Mouse (Mus musculus): ENCODE results near the gene Trim31. TPM values are rescaled to one million over a fixed set of nuclear protein-coding genes. Genes with fewer than 3 reads are reported as not detected.
"Not testable (repeated sequence)": the region's sequence is repeated elsewhere in the genome, so short reads cannot be mapped to it uniquely, and the experiment has no call there.

Trim31 gene
- total RNA-seq, 2 experiments from 2014 or later, result not detected

DNA sequence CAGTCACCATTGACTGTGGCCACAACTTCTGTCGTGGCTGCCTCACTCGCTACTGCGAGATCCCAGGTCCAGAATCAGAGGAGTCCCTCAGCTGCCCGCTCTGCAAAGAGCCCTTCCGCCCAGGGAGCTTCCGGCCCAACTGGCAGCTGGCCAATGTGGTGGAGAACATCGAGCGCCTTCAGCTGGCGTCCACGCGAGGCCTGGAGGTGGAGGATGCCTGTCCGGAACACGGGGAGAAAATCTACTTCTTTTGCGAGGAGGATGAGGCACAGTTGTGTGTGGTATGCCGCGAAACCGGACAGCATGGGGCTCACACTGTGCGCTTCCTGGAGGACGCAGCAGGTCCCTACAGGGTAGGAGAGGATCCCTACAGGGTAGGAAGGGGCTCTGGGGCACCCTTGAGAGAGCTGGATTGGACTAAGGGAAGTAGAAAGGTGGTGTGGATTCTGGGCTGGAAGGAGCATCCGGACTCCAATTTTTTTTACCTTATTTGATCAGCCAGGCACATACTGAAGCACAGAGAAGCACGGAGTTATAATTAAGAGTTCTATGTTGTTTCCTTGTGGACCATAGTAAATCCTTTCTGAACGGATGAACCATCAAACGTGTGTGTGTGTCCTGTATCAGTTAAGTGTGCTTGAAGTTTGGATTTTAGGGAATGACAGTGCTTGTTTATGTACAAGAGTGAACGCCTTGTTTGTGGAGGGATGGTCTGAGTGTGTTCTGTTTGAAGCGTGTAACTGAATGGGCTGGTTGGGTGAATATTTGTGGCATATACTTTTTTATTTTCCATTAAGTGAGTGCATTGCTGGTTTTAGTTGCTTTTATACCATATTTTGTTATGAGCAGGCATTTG, 27.7 kb upstream of the Trim31 start:
- Histone ChIP-seq H3K27ac (no peak overlapping the region), H3K4me3 (no peak overlapping the region)
- intact Hi-C loops (cut with DNase I), result no loop called here
- DNase-seq, result no peak
- TF ChIP-seq CTCF (IDR thresholded peaks at IDR 0.05), result no peak

DNA sequence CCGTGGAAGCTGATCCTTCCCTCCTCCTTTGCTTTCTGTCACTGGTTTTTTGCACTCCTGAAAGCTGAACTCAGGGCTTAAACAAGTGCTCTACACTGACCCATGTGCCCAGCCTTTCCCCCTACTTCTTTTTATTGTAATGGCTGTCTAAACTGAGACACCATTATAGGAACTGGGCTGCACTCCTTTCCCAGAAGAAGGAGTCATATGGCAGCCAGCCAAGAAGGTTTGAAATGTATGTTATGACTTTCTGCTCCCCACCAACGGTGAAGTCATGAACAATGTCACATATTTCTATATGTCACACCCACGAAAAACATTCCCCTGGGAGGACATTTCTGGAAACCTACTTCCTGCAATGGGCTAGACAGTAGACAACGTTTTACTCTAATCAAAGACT, 23.3 kb upstream of the Trim31 start:
- H3K27ac ChIP-seq, result no peak overlapping the region
- H3K4me3 ChIP-seq, result no peak overlapping the region
- intact Hi-C loops (cut with DNase I), result no loop called here
- no peak for TF ChIP-seq CTCF (IDR thresholded peaks at IDR 0.05)
- DNase-seq, result no peak

GRCm38 (mm10) chr17:36883350-36883749, 14.6 kb upstream of the Trim31 start:
- intact Hi-C loops (cut with DNase I), result no loop called here
- no peak for DNase-seq
- H3K4me3 ChIP-seq, result no peak overlapping the region
- no peak overlapping the region for H3K27ac ChIP-seq
- TF ChIP-seq CTCF (IDR thresholded peaks at IDR 0.05), result no peak

GRCm38 (mm10) chr17:36885132-36885790, 12.7 kb upstream of the Trim31 start:
- no peak overlapping the region for H3K27ac ChIP-seq
- H3K4me3 ChIP-seq, result no peak overlapping the region
- TF ChIP-seq CTCF (IDR thresholded peaks at IDR 0.05), result no peak
- no peak for DNase-seq
- intact Hi-C loops (cut with DNase I), result no loop called here

DNA sequence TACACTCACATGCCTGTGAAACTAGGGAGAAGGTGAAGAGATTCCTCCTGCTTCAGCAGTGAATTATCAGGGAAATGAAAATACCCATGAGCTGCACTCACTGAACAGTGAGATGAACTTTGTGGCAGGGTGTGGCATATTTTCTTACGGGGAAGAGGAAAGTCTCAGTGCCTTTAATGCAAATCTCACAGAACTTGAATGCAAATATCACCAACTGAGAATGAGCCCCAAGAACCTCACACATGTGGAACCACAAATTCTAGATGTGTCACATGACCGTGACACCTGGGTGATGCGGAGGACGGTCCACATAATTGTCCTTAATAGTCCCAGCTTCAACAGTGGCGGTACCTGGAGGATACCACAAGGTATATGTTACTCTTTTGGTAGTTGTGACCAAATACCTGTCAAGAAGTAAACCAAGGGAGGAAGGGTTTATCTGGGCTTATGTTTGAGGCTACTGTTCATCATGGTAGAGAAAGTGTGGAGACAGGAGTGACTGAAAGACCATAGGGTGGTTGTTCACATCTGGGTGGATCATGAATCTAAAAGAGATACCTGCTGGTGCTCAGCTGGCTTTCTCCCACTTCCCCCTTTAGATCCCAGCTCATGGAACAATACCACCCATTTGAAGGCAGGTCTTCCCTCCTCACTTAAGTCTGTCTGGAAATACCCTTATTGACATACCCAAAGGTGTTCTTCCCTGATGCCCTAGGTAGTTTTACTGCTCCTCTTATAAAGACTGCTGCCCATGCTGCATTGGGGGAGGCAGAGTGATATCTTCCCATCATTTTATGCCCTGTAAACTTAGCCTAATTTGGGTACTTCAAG, 7.6 kb upstream of the Trim31 start, which contains the start of gene Trim40:
Gene Trim40 (minus strand): TSS at position 51 of the 831 bp plus-strand sequence.
- Histone ChIP-seq H3K4me3 (no peak within 1 kb of the TSS), H3K27ac (no peak within 1 kb of the TSS)
- DNase-seq, result no peak
- intact Hi-C loops (cut with DNase I), result no loop called here
- no peak for TF ChIP-seq CTCF (IDR thresholded peaks at IDR 0.05)

DNA sequence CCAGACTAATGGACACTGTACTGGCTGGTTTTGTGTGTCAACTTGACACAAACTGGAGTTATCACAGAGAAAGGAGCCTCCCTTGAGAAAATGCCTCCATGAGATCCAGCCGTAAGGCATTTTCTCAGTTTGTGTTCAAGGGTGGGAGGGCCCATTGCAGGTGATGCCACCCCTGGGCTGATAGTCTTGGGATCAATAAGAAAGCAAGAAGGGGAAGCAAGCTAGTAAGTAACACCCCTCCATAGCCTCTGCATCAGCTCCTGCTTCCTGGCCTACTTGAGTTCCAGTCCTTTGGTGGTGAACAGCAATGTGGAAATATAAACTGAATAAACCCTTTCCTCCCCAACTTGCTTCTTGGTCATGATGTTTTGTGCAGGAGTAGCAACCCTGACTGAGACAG, 6.4 kb upstream of the Trim31 start:
- H3K27ac ChIP-seq; DNase-seq; H3K4me3 ChIP-seq; intact Hi-C loops (cut with DNase I): not testable (repeated sequence)

DNA sequence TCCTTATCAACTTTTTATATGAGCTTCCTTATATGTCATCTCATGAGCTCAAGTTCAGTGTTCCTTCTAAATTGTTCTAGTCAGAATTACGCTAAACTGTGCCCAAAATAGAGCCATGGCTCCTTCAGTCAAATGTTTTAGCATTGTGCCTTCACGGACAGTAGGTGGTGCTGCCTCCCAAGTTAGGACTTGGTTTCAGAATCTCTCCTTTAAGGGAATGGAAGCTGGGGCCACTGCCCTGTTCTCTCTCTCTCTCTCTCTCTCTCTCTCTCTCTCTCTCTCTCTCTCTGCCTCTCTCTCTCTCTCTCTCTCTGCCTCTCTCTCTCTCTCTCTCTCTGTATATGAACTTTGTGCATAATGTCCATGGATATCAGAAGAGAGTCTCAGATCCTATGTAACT, 5.6 kb upstream of the Trim31 start:
- Histone ChIP-seq H3K27ac (no peak overlapping the region), H3K4me3 (no peak overlapping the region)
- intact Hi-C loops (cut with DNase I), result no loop called here
- peak; percentile 42 for DNase-seq
- TF ChIP-seq CTCF (IDR thresholded peaks at IDR 0.05), result peak; percentile 66

DNA sequence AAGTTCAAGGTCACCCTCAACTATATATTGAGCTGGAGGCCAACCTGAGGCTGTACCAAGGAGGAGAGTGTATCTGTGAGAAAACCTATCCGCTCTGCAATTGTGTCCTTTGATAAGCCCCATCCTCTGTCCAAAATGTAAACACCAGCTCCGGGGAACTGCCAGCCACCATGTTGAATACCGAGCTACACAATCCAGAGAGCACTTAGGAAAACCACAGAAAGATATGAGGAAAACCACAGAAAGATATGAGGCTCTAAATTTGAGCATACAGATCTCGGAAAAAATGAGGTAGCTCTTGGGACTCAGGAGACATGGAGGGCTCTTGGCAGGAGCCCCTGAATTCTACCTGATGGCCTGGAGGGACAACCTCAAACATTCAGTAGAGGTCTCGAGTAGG, 4.5 kb upstream of the Trim31 start:
- no peak overlapping the region for H3K4me3 ChIP-seq
- no peak for TF ChIP-seq CTCF (IDR thresholded peaks at IDR 0.05)
- no peak overlapping the region for H3K27ac ChIP-seq
- no peak for DNase-seq
- intact Hi-C loops (cut with DNase I), result no loop called here

- no peak overlapping the region for H3K27ac ChIP-seq
- no peak overlapping the region for H3K4me3 ChIP-seq
- peak; percentile 72 for TF ChIP-seq CTCF (IDR thresholded peaks at IDR 0.05)
- peak; percentile 20 for DNase-seq
- intact Hi-C loops (cut with DNase I), result no loop called here
Measured at GRCm38 (mm10) chr17:36896583-36896982, 1.3 kb upstream of the Trim31 start.

- no peak for TF ChIP-seq CTCF (IDR thresholded peaks at IDR 0.05)
- no peak overlapping the region for H3K27ac ChIP-seq
- no peak overlapping the region for H3K4me3 ChIP-seq
- intact Hi-C loops (cut with DNase I), result no loop called here
- DNase-seq, result no peak
Measured at GRCm38 (mm10) chr17:36897065-36897464, 853 bp upstream of the Trim31 start.

DNA sequence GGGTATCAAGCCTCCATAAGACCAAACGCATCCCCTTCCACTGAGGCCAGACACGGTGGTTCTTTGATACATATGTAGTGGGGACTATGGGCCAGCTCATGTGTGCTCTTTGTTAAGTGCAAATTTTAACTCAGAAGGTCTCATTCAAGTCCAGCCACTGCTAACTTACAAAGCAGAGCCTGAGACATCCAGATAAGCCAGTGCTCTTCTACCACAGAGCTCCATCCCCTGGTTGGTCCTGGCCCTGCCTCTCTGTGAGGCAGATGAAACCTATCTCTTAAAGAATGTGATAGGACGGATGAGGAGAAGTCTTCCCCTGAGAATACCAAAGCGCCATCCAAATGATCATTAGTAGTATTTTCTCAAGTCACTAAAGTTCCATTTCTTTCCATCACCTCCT, 1.5 kb downstream of the Trim31 start:
- no peak overlapping the region for H3K4me3 ChIP-seq
- intact Hi-C loops (cut with DNase I), result no loop called here

GRCm38 (mm10) chr17:36900001-36900400, 2.1 kb downstream of the Trim31 start:
- Histone ChIP-seq H3K27ac (no peak overlapping the region), H3K4me3 (no peak overlapping the region)
- no peak for TF ChIP-seq CTCF (IDR thresholded peaks at IDR 0.05)
- no peak for DNase-seq
- intact Hi-C loops (cut with DNase I), result no loop called here

More for the DNA sequence above, 1.5 kb downstream of the Trim31 start:
- no peak for TF ChIP-seq CTCF (IDR thresholded peaks at IDR 0.05)
- DNase-seq, result no peak
- no peak overlapping the region for H3K27ac ChIP-seq

- Histone ChIP-seq H3K4me3 (no peak overlapping the region), H3K27ac (no peak overlapping the region)
- no peak for DNase-seq
- peak; percentile 8; the same call in 1 of the 2 replicates for TF ChIP-seq CTCF (IDR thresholded peaks at IDR 0.05)
- intact Hi-C loops (cut with DNase I), result no loop called here
Measured at GRCm38 (mm10) chr17:36900691-36901090, 2.8 kb downstream of the Trim31 start.
